Mouse (Mus musculus) intestine, postnatal 0 days (tissue): ENCODE data around the gene Elf5. TPM values are rescaled to one million over a fixed set of nuclear protein-coding genes. Genes with fewer than 3 reads are reported as not detected.

Experiments
- ATAC-seq: fragments of 200-750 bp; cut with Nextera tagmentation; 2 replicates; pipeline ENCODE4 v1.8.0; 2017; ENCODE audit warnings: mild to moderate bottlenecking, moderate TSS enrichment, moderate library complexity
- H3K27ac ChIP-seq: fragments of 300-500 bp; sonication (generic); 2 replicates; pipeline ENCODE4 v1.5.1; 2014; ENCODE audit warnings: mild to moderate bottlenecking, low read depth, low read length, moderate library complexity
- H3K27me3 ChIP-seq: fragments of 300-500 bp; sonication (generic); replicated peaks from 2 replicates; pipeline ENCODE4 v1.6.1; 2014; ENCODE audit warnings: low read length, mixed read lengths; ENCODE audit not compliant: control insufficient read depth, insufficient read depth
- H3K36me3 ChIP-seq: fragments of 300-500 bp; sonication (generic); 2 replicates; pipeline ENCODE4 v1.6.1; 2014; ENCODE audit warnings: mild to moderate bottlenecking, moderate library complexity; ENCODE audit not compliant: control insufficient read depth, insufficient read depth
- H3K4me1 ChIP-seq: fragments of 300-500 bp; sonication (generic); replicated peaks from 2 replicates; pipeline ENCODE4 v1.6.1; 2014; ENCODE audit warnings: antibody characterized with exemption, low read length, mixed read lengths; ENCODE audit not compliant: control insufficient read depth, insufficient read depth
- H3K4me2 ChIP-seq: fragments of 300-500 bp; sonication (generic); replicated peaks from 2 replicates; pipeline ENCODE4 v1.6.1; 2014; ENCODE audit warnings: low read depth, mild to moderate bottlenecking, moderate library complexity
- H3K4me3 ChIP-seq: fragments of 300-500 bp; sonication (generic); 2 replicates; pipeline ENCODE4 v1.5.1; 2014; ENCODE audit warnings: low read depth, low read length
- H3K9ac ChIP-seq: fragments of 300-500 bp; sonication (generic); 2 replicates; pipeline ENCODE4 v1.6.1; 2014; ENCODE audit warnings: mild to moderate bottlenecking, low read depth, low read length
- H3K9me3 ChIP-seq: fragments of 300-500 bp; sonication (generic); 2 replicates; pipeline ENCODE4 v1.6.1; 2016; ENCODE audit warnings: mixed run types; ENCODE audit not compliant: control insufficient read depth
- CTCF ChIP-seq: sonication (generic); IDR thresholded peaks from 2 replicates; pipeline ENCODE4 v1.5.1; 2016; ENCODE audit warnings: low read depth, mild to moderate bottlenecking, control low read depth, antibody characterized with exemption, moderate library complexity
- WGBS: fragments of 180-500 bp; shearing (Covaris S2); extraction: QIAGEN DNeasy Blood & Tissue Kit; methylation state at CpG from one replicate; pipeline ENCODE4 v1.1.7; 2014; 5-methylcytosine and 5-hydroxymethylcytosine counted together
- polyA plus RNA-seq: library from polyadenylated mRNA; unstranded; fragments of >200 nt; fragmentation: Nextera tagmentation; extraction: Ambion mirVana; gene quantifications from 2 replicates; pipeline ENCODE4 v1.2.1, GENCODE M21; 2015

Gene Elf5
- polyA plus RNA-seq, 1 experiment from 2014 or later: not detected

DNA sequence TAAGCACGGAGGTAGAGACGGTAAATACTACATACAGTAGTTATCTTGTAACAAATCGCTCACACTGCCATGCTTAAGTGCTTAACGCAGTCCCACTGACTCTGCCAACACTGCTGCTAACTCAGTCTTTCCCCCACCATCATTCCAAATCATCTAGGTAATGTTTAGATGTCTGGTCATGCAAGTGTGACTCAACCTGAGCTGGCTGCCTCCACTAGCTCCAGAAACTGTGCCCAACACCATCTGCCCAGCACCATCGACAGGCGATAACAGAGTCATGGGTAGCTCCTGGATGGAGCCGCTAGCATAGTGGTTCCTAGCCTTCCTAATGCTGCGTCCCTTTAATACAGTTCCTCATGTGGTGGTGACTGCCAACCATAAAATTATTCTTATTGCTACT is 53.0 kb downstream of the Elf5 start:
- H3K4me1 ChIP-seq: no peaks in the 10 kb centered on the region
- ATAC-seq: no peak
- peaks cover 77% of the 10 kb centered on the region for H3K36me3 ChIP-seq

DNA sequence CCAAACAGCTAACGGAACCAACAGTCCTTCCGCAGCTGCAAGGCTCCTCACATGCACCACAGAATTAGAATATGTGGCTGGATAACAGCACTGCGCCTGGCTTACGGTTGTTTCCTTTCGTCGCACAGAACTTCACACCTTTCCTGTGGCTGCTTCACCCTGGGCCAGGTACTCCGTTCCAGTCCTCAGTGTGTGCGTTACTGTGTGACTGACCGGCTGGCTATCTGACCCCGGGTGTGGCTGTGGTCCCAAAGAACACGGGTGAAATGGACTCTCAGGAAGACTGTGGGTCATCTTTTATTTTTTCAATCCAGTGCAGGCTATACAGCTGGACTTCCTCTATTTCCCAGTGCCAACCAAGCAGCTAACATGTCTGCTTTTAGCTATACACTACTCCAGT is 53.9 kb downstream of the Elf5 start:
- no peaks in the 10 kb centered on the region for H3K27me3 ChIP-seq
- no peak overlapping the region for H3K4me3 ChIP-seq
- H3K9me3 ChIP-seq: no peaks in the 10 kb centered on the region
- WGBS: 91% methylated on average over 11 of the region's 11 CpGs
- peaks cover 77% of the 10 kb centered on the region for H3K36me3 ChIP-seq
- no peak for ATAC-seq
- H3K27ac ChIP-seq: no peak overlapping the region
- no peak overlapping the region for H3K9ac ChIP-seq
- no peaks in the 10 kb centered on the region for H3K4me1 ChIP-seq
- TF ChIP-seq CTCF: no peak
- H3K4me2 ChIP-seq: no peak overlapping the region

More for the DNA sequence above, 53.0 kb downstream of the Elf5 start:
- Histone ChIP-seq H3K4me2 (no peak overlapping the region), H3K9me3 (no peaks in the 10 kb centered on the region), H3K9ac (no peak overlapping the region), H3K27ac (no peak overlapping the region), H3K27me3 (no peaks in the 10 kb centered on the region), H3K4me3 (no peak overlapping the region)
- TF ChIP-seq CTCF: no peak
- 96% methylated on average over 8 of the region's 8 CpGs for WGBS

DNA sequence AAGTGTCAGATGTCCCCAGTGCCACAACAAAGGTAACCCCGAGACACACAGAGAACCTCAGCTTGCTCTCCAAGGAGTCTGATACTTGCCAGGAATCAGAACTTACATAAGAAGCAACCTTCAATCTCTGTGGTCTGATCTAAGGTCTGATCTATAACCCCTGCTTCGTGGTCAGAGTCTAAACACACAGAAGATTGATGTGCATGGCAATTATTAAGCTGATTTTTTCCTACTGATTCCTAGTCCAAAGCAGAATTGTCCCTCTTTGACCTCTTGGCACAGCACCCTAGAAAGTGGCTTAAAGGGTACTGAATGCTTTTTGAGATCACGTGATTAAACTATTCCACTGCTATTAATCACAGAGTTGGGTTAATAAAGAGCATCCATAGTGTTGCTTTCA is 54.8 kb downstream of the Elf5 start:
- Histone ChIP-seq H3K4me1 (no peaks in the 10 kb centered on the region), H3K9ac (no peak overlapping the region), H3K27me3 (no peaks in the 10 kb centered on the region), H3K36me3 (peaks cover 76% of the 10 kb centered on the region), H3K27ac (no peak overlapping the region), H3K4me2 (no peak overlapping the region), H3K4me3 (no peak overlapping the region), H3K9me3 (no peaks in the 10 kb centered on the region)
- WGBS: 67% methylated on average over 3 of the region's 3 CpGs
- no peak for ATAC-seq
- no peak for TF ChIP-seq CTCF

DNA sequence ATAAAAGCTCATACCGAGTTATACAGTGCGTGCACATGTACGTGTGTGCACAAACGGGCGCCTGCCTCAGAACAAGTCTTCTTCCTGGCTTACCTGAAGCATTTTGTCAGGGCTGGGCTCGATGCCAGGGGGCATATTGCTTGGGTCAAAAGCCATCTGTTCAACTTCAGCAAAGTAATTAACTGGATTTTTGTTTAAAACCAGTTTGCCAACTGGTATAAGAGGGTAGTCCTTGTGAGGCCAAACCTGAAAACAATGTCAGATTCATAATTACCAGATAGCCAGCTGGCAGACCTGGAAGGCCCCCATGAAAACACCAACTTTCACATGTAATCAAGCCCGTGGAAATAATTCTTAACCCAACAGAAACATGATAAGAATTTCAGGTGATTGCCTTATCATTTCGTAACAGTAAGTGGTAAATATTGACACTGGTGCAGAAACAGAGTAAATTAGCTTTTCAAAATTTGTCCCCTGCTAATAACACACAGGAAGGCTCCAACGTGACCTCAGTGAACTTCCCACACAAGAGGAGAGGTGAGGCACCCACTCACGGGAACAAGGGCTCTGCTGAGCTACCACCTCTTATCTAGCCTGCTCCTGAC is 55.6 kb downstream of the Elf5 start:
- ATAC-seq: peak; percentile 62
- no peak overlapping the region for H3K4me2 ChIP-seq
- 37% methylated on average over 10 of the region's 10 CpGs for WGBS
- H3K9ac ChIP-seq: no peak overlapping the region
- TF ChIP-seq CTCF: no peak
- peaks cover 71% of the 10 kb centered on the region for H3K36me3 ChIP-seq
- H3K27me3 ChIP-seq: no peaks in the 10 kb centered on the region
- no peak overlapping the region for H3K27ac ChIP-seq
- H3K4me3 ChIP-seq: no peak overlapping the region
- no peaks in the 10 kb centered on the region for H3K4me1 ChIP-seq
- no peaks in the 10 kb centered on the region for H3K9me3 ChIP-seq

DNA sequence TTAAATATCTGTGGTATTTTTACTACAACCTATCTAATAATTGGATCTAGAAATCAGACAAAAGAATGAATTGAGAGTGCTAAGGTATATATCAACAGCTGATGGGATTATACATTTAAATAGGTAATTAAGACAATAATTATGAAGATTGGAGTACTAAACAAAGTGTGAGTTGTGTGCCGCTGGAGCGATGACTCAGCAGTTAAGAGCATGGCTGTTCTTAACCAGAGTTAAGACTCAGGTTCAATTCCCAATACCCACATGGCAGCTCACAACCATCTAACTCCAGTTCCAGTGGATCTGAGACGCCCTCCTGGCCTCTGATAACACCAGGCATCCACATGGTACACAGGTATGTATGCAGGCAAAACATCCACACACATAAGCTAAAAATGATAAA is 61.9 kb downstream of the Elf5 start:
- 95% methylated on average over 3 of the region's 3 CpGs for WGBS

DNA sequence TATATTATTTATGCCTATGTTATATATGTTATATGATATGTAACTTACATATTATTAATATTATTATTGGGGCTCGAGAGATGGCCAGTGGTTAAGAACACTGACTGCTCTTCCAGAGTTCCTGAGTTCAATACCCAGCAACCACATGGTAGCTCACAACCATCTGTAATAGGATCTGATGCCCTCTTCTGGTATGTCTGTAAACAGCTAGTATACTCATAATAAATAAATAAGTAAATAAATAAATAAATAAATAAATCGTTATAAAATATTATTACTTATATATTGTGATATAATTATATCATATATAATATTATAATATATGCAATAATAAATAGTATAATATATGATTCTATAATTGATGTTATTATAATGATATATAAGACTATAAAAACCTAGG is 64.7 kb downstream of the Elf5 start:
- no peak for TF ChIP-seq CTCF
- Histone ChIP-seq H3K27me3 (no peaks in the 10 kb centered on the region), H3K4me3 (no peak overlapping the region), H3K4me2 (no peak overlapping the region), H3K27ac (no peak overlapping the region), H3K36me3 (peaks cover 35% of the 10 kb centered on the region), H3K9ac (no peak overlapping the region), H3K9me3 (no peaks in the 10 kb centered on the region), H3K4me1 (no peaks in the 10 kb centered on the region)
- no peak for ATAC-seq
- WGBS: 93% methylated on average over 2 of the region's 2 CpGs

More for the DNA sequence above, 61.9 kb downstream of the Elf5 start:
- no peak overlapping the region for H3K9ac ChIP-seq
- H3K27ac ChIP-seq: no peak overlapping the region
- ATAC-seq: no peak
- no peaks in the 10 kb centered on the region for H3K27me3 ChIP-seq
- H3K4me3 ChIP-seq: no peak overlapping the region
- H3K4me1 ChIP-seq: no peaks in the 10 kb centered on the region
- H3K9me3 ChIP-seq: no peaks in the 10 kb centered on the region
- no peak for TF ChIP-seq CTCF
- H3K36me3 ChIP-seq: peaks cover 59% of the 10 kb centered on the region
- H3K4me2 ChIP-seq: no peak overlapping the region

DNA sequence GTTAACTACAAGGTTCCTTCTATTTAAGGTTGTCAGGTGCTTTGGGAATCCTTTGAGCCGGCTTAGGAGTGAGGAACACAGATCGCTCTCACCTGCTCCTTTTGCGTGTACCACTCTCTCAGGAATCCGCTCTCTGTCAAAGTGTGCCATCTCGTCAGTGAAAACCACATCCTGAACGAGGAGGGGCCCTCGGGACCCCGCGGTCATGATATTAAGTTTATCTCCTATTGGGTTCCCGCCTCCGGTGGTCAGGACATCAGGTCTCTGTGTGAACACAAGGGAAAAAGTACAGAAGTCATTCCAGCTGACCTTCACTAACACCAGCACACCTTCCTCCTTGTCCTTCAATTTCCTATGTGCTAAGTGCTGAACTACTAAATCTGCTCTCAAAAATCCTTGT is 65.2 kb downstream of the Elf5 start:
- no peak overlapping the region for H3K4me2 ChIP-seq
- peaks cover 33% of the 10 kb centered on the region for H3K36me3 ChIP-seq
- H3K27ac ChIP-seq: peak overlapping the region; percentile 52; the same call in 1 of the 2 replicates
- no peak overlapping the region for H3K9ac ChIP-seq
- TF ChIP-seq CTCF: no peak
- WGBS: 82% methylated on average over 11 of the region's 11 CpGs
- ATAC-seq: no peak
- H3K4me1 ChIP-seq: no peaks in the 10 kb centered on the region
- H3K4me3 ChIP-seq: no peak overlapping the region
- no peaks in the 10 kb centered on the region for H3K27me3 ChIP-seq
- no peaks in the 10 kb centered on the region for H3K9me3 ChIP-seq
